Mouse (Mus musculus) limb, embryonic 15.5 days (tissue): ENCODE data around the gene Shisa4. TPM values are rescaled to one million over a fixed set of nuclear protein-coding genes. Genes with fewer than 3 reads are reported as not detected.

Source experiments
- ATAC-seq: fragments of 200-750 bp; cut with Nextera tagmentation; 2 replicates; pipeline ENCODE4 v1.8.0; 2017; ENCODE audit warnings: low read depth, moderate TSS enrichment; ENCODE audit not compliant: insufficient number of reproducible peaks, low FRiP score, low TSS enrichment
- H3K27ac ChIP-seq: fragments of 300-500 bp; sonication (generic); 2 replicates; pipeline ENCODE4 v1.5.1; 2015; ENCODE audit warnings: moderate library complexity, mild to moderate bottlenecking, inconsistent platforms
- H3K27me3 ChIP-seq: fragments of 300-500 bp; sonication (generic); 2 replicates; pipeline ENCODE4 v1.6.1; 2015; ENCODE audit warnings: inconsistent platforms
- H3K36me3 ChIP-seq: fragments of 300-500 bp; sonication (generic); 2 replicates; pipeline ENCODE4 v1.6.1; 2015; ENCODE audit warnings: inconsistent platforms
- H3K4me1 ChIP-seq: fragments of 300-500 bp; sonication (generic); 2 replicates; pipeline ENCODE4 v1.6.1; 2015; ENCODE audit warnings: inconsistent platforms
- H3K4me2 ChIP-seq: fragments of 300-500 bp; sonication (generic); 2 replicates; pipeline ENCODE4 v1.6.1; 2015; ENCODE audit warnings: mild to moderate bottlenecking, inconsistent platforms
- H3K4me3 ChIP-seq: fragments of 300-500 bp; sonication (generic); 2 replicates; pipeline ENCODE4 v1.5.1; 2015; ENCODE audit warnings: mild to moderate bottlenecking, inconsistent platforms
- H3K9ac ChIP-seq: fragments of 300-500 bp; sonication (generic); 2 replicates; pipeline ENCODE4 v1.6.1; 2015; ENCODE audit warnings: inconsistent platforms
- H3K9me3 ChIP-seq: fragments of 300-500 bp; sonication (generic); 2 replicates; pipeline ENCODE4 v1.6.1; 2016; ENCODE audit warnings: inconsistent platforms
- WGBS: fragments of 180-500 bp; shearing (Covaris S2); methylation state at CpG from one replicate; pipeline ENCODE4 v1.1.7; 2015; 5-methylcytosine and 5-hydroxymethylcytosine counted together
- polyA plus RNA-seq: library from polyadenylated mRNA; unstranded; fragments of >200 nt; fragmentation: Nextera tagmentation; extraction: Ambion mirVana; gene quantifications from 2 replicates; pipeline ENCODE4 v1.2.1, GENCODE M21; 2015

The Shisa4 gene
- polyA plus RNA-seq, 1 experiment from 2014 or later: 31.9 TPM

DNA sequence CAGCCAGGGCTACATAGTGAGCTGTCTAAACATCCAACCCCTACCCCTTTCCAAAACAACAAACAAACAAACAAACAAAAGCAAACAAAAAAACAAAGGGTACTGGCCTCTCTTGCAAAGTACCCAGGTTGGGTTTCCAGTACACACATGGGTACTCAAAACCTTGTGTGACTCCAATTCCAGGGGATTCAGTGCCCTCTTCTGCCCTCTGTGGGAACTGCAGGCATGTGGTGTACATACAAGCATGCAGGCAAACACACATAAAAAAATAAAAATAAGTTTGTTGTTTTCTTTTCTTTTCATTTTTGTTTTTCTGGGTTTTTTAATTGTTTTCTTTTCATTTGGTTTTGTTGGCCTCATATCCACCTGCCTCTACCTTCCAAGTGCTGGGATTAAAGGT lies 12.9 kb downstream of the Shisa4 start:
- no peak overlapping the region for H3K4me2 ChIP-seq
- no peaks in the 10 kb centered on the region for H3K36me3 ChIP-seq
- no peaks in the 10 kb centered on the region for H3K27me3 ChIP-seq
- H3K9ac ChIP-seq: no peak overlapping the region
- no peak overlapping the region for H3K4me3 ChIP-seq
- H3K9me3 ChIP-seq: no peaks in the 10 kb centered on the region
- no peak for ATAC-seq
- no peak overlapping the region for H3K27ac ChIP-seq
- no peaks in the 10 kb centered on the region for H3K4me1 ChIP-seq

DNA sequence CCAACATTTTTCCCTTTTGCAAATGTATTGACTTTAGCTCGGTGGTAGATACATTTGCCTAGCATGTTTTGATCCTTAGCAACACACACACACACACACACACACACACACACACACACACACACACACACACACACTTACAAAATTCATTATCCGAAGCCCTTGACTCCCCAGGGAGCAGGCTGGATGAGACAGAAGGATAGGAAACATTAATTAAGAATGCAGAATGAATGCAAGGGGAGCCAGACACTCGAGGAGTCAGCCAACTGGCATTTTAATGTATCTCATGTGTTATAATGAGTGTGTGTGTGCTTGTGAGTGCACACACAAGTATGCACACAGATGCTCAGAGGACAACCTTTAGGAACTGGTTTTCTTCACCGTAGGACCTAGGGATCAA lies 13.5 kb downstream of the Shisa4 start:
- Histone ChIP-seq H3K9me3 (no peaks in the 10 kb centered on the region), H3K9ac (no peak overlapping the region), H3K4me1 (no peaks in the 10 kb centered on the region), H3K27ac (no peak overlapping the region), H3K36me3 (no peaks in the 10 kb centered on the region), H3K27me3 (no peaks in the 10 kb centered on the region), H3K4me3 (no peak overlapping the region), H3K4me2 (no peak overlapping the region)
- WGBS: 77% methylated on average over 4 of the region's 4 CpGs
- ATAC-seq: no peak

DNA sequence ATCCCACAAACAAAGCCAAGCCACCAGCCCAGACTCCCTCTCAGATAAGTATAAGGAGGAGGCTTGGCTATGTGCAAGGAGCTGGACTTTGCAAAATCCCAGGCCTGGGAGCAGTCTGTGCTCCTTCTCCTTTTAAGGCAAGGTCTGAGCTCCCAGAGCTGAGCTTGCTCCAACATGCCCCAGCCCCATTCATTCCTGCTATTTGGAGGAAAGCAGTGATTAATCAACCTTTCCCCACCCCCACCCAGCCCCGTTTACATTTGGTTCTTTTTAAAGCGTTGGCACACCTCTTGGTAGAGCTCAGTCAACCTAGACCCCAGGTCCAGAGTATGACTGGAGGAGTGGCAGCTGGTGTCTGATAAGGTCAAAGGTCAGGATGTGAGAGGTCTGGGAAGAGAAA lies 16.0 kb downstream of the Shisa4 start:
- Histone ChIP-seq H3K9me3 (no peaks in the 10 kb centered on the region), H3K27me3 (no peaks in the 10 kb centered on the region), H3K4me2 (no peak overlapping the region), H3K27ac (no peak overlapping the region), H3K4me3 (no peak overlapping the region), H3K36me3 (no peaks in the 10 kb centered on the region), H3K4me1 (no peaks in the 10 kb centered on the region), H3K9ac (no peak overlapping the region)
- 17% methylated on average over 2 of the region's 2 CpGs for WGBS
- ATAC-seq: no peak

DNA sequence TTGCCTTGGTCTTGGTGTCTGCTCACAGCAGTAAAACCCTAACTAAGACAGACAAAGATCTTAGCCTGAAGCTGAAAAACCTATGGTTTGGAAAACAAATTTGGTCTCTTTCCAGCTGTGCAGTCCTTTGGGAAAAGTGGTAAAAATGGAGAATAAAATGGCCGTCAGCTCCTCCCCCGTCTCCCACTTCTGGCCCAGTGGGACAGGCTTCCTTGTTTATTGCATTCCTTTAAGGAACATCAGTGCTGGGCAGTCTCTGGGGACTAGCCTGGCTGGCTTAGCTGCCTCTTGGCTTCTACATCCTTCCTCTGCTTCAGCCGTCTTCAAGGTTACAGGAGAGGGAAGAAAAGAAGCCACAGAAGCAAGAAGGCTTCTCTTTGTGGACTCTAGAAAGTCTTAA lies 23.1 kb downstream of the Shisa4 start:
- Histone ChIP-seq H3K4me3 (no peak overlapping the region), H3K4me1 (no peaks in the 10 kb centered on the region), H3K36me3 (no peaks in the 10 kb centered on the region), H3K27ac (no peak overlapping the region), H3K4me2 (no peak overlapping the region), H3K27me3 (no peaks in the 10 kb centered on the region), H3K9me3 (no peaks in the 10 kb centered on the region), H3K9ac (no peak overlapping the region)
- 50% methylated on average over 3 of the region's 3 CpGs for WGBS
- no peak for ATAC-seq

DNA sequence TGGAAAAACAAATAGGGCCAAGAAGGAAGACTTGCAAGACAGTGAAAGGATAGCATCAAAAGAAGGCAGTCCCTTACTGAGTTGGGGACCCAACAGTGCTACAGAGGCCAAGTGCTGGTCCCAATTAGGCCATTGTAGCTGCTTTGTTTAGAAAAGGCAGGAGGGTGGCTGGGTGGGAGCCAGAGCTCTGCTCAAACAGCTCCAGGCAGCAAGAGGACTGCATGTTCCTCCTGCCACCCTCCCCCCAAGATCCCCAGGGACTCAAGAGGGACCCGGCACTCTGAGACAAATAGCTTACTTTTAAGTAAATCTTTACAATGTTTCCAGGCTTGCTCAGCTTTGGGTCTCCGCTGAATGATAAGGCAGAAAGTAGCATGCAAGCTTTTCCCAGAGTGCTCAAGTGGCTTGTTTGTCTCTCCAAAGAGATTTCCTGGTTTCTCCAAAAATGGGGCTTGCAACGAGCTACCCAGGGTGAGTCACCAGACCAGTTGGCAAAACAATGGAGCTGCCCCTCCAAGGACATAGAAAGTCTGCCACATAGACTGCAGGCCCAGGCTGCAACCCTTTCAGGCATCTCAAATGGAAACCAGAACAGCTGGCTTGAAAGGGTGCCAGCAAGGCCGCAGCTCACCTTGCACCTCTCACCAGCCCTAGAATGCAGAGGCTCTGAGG lies 27.4 kb downstream of the Shisa4 start:
- Histone ChIP-seq H3K27ac (no peak overlapping the region), H3K4me2 (no peak overlapping the region)
- ATAC-seq: no peak

DNA sequence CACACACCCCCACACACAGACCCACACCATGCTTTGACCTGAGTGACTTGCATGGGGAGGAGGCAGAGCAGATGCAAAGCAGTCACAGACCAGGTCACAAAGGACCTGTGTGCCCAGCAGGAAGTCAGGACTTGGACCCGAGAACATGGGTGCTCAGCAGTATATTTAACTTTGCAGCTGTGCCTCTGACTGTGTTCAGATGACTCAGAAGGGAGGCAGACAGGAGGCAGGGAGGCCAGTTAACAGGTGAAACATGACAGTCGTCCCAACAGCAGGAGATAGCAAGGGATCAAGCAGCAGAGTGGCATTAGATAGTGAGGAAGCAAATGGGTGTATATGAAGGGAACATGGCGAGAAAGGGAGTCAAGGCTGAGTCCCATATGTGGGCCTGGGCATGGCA lies 28.1 kb downstream of the Shisa4 start:
- ATAC-seq: no peak
- no peaks in the 10 kb centered on the region for H3K4me1 ChIP-seq
- H3K27me3 ChIP-seq: no peaks in the 10 kb centered on the region
- WGBS: 61% methylated on average over 3 of the region's 3 CpGs
- no peak overlapping the region for H3K9ac ChIP-seq
- no peaks in the 10 kb centered on the region for H3K9me3 ChIP-seq
- H3K27ac ChIP-seq: no peak overlapping the region
- no peaks in the 10 kb centered on the region for H3K36me3 ChIP-seq
- H3K4me3 ChIP-seq: no peak overlapping the region
- no peak overlapping the region for H3K4me2 ChIP-seq

More for the DNA sequence above, 27.4 kb downstream of the Shisa4 start:
- no peak overlapping the region for H3K4me3 ChIP-seq
- WGBS: 49% methylated on average over 4 of the region's 4 CpGs
- H3K9ac ChIP-seq: no peak overlapping the region
- H3K9me3 ChIP-seq: no peaks in the 10 kb centered on the region
- H3K36me3 ChIP-seq: no peaks in the 10 kb centered on the region
- no peaks in the 10 kb centered on the region for H3K27me3 ChIP-seq
- H3K4me1 ChIP-seq: no peaks in the 10 kb centered on the region

DNA sequence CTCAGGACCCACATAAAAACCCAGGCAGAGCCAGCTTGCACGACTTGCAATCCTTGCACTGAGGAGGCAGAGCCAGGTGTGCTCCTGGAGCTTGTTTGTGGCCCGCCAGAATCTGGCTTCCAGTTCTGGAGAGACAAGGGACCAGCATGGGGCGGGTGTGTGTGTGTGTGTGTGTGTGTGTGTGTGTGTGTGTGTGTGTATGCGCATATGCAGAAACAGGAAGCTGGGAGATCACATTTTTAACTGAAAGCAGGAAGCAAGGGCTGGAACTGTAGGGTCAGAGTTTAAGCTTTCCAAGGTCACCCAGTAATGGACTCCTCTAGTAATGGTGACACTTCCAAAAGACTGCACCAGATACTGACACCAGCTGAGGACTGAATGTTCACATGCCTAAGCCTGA lies 31.0 kb downstream of the Shisa4 start:
- H3K4me3 ChIP-seq: no peak overlapping the region
- ATAC-seq: no peak
- H3K27ac ChIP-seq: no peak overlapping the region
- H3K9ac ChIP-seq: no peak overlapping the region
- H3K27me3 ChIP-seq: no peaks in the 10 kb centered on the region
- no peaks in the 10 kb centered on the region for H3K36me3 ChIP-seq
- no peaks in the 10 kb centered on the region for H3K9me3 ChIP-seq
- no peaks in the 10 kb centered on the region for H3K4me1 ChIP-seq
- WGBS: 59% methylated on average over 4 of the region's 4 CpGs
- no peak overlapping the region for H3K4me2 ChIP-seq

DNA sequence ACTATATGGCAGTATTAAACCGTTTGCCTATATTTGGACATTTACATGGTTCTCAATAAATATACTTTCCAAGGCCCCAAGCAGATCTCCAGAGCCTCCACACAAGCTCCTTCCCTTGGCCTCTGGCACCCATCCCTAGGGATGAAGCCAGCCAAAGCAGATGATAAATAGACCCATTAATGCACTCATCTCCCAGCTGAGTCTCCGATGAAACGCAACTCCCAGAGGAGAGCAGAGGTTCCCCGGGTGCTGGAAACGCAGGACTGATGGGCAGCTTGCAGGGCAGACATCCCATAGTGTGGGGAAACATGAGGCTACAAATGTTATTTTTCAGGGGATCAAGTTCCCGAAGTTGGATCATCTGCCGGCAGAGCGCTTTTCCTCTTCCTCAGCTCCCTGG lies 33.1 kb downstream of the Shisa4 start:
- Histone ChIP-seq H3K4me1 (no peaks in the 10 kb centered on the region), H3K36me3 (no peaks in the 10 kb centered on the region), H3K9me3 (no peaks in the 10 kb centered on the region), H3K27ac (no peak overlapping the region), H3K4me2 (no peak overlapping the region), H3K27me3 (no peaks in the 10 kb centered on the region), H3K9ac (no peak overlapping the region), H3K4me3 (no peak overlapping the region)
- ATAC-seq: no peak
- 78% methylated on average over 8 of the region's 8 CpGs for WGBS

DNA sequence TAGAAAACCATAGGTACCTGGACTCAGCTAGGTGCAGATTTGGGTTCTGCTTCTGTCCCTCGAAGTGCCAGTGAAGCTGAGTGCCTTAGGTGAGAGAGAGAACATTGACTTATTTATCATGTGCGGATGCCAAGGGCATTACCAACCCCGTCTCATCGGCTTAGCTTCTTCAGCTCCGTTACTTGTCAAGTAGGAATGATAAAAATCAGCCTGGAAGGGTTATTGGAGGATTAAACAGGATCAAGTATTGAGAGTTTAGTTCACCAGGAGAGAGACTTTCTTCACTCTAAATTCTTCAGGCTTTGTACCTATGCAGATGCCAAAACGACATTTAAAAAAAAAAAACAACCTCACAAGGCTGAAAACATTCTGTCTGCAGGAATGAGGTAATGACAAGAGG lies 44.5 kb downstream of the Shisa4 start:
- no peak overlapping the region for H3K4me2 ChIP-seq
- no peak overlapping the region for H3K27ac ChIP-seq
- 67% methylated on average over 6 of the region's 6 CpGs for WGBS
- no peaks in the 10 kb centered on the region for H3K36me3 ChIP-seq
- H3K4me3 ChIP-seq: no peak overlapping the region
- H3K4me1 ChIP-seq: no peaks in the 10 kb centered on the region
- H3K9me3 ChIP-seq: no peaks in the 10 kb centered on the region
- no peak for ATAC-seq
- H3K9ac ChIP-seq: no peak overlapping the region
- no peaks in the 10 kb centered on the region for H3K27me3 ChIP-seq

DNA sequence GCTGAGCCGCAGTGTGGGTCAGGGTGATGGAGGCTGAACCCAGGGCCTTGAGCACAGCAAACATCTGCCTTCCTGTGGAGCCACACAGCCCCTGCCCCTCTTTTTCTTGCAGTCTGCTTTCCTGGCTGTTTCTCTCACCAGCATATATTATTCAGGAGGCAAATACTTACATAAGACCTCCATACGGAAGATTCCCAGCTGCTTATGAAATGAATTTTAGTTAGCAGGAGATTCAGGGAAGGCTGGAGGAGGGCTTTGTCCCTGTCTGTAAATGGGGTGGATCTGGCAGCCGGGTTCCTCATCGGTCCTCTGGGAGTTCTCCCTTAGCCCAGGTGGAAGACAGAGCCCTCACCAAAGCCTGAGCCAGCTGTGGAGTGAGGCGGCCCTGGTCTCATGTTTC lies 46.7 kb downstream of the Shisa4 start:
- peaks cover 12% of the 10 kb centered on the region for H3K4me1 ChIP-seq
- no peaks in the 10 kb centered on the region for H3K36me3 ChIP-seq
- H3K9ac ChIP-seq: no peak overlapping the region
- H3K9me3 ChIP-seq: no peaks in the 10 kb centered on the region
- H3K4me2 ChIP-seq: no peak overlapping the region
- no peak for ATAC-seq
- H3K27me3 ChIP-seq: no peaks in the 10 kb centered on the region
- WGBS: 56% methylated on average over 5 of the region's 5 CpGs
- H3K4me3 ChIP-seq: no peak overlapping the region
- H3K27ac ChIP-seq: no peak overlapping the region

DNA sequence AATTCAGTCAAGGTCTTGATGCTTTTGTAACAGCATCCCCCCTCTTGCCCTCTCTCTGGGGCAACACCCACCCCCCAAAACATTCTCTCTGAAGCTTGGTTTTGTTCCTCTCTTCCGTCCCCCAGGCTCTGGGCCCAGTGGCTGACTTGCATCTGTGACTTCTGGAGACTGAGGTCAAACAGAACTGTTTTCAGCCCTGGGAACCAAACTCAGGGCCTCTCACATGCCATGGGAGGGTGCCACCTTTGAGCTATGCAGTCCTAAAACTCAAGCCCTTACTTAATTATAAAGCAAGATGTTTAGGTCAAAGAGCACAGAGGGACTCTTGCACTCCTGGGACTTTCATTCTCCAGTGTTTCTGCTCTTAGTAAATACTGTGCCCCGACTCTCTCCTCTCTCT lies 49.1 kb downstream of the Shisa4 start:
- Histone ChIP-seq H3K4me2 (no peak overlapping the region), H3K4me1 (peaks cover 12% of the 10 kb centered on the region), H3K9ac (no peak overlapping the region), H3K36me3 (no peaks in the 10 kb centered on the region), H3K9me3 (no peaks in the 10 kb centered on the region), H3K4me3 (no peak overlapping the region), H3K27me3 (no peaks in the 10 kb centered on the region), H3K27ac (no peak overlapping the region)
- 73% methylated on average over 2 of the region's 2 CpGs for WGBS
- no peak for ATAC-seq

DNA sequence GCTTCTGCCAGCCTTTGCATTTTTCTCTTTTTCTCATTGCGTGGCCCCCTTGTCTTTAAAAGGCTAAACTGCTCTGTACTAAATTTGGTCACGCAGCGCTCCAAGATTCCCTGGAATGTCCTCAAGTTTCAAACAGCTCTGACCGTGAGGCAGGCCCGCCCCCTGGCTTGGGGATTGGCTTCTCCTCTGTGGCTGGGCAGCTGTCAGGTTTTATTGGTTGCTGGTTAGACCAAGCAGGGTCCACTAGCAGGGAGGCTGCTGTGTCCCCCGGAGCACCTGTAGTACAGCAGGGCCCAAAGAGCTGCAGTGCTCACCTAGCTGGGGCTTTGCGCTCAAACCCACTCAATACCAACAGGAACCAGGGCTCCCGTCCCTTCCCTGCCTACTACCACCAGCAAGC lies 50.5 kb downstream of the Shisa4 start, which contains the start of gene Lmod1:
Gene Lmod1 (plus strand): TSS at position 237 of the 400 bp plus-strand sequence.
- peak; percentile 61; the same call in 1 of the 2 replicates for ATAC-seq

DNA sequence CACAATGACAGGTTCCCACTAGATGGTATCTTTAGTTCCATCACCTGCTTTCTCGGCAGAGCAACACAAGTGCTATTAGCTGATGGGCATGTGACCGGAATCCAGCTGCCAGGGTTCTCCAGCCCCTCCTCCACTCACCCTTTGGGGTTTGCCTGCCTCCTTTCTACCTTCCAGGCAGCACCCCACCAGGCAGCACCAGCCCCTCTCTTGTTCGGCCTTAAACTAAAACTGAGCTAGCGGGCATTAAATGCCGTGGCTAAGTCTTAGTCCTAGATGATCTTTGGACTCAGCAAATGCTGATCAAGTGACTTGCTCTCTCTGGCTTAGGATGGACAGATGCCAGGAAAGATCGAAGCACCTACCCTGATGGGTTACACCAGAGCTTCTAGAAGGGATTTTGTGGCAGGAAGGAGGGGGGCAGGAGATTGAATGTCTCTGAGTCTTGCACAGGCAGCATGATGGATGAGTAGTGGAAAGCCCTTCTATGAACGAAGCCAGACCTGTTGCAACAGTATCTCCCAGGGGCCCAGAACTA lies 51.6 kb downstream of the Shisa4 start:
- Histone ChIP-seq H3K27me3 (no peaks in the 10 kb centered on the region), H3K9me3 (no peaks in the 10 kb centered on the region), H3K4me2 (no peak overlapping the region), H3K4me1 (peaks cover 12% of the 10 kb centered on the region), H3K9ac (no peak overlapping the region), H3K27ac (no peak overlapping the region), H3K36me3 (no peaks in the 10 kb centered on the region), H3K4me3 (no peak overlapping the region)
- 69% methylated on average over 7 of the region's 7 CpGs for WGBS
- ATAC-seq: no peak

More for the DNA sequence above, 50.5 kb downstream of the Shisa4 start, which contains the start of gene Lmod1:
- 12% methylated on average over 8 of the region's 8 CpGs for WGBS
- H3K36me3 ChIP-seq: no peaks in the 10 kb centered on the region
- H3K9me3 ChIP-seq: no peaks in the 10 kb centered on the region
- H3K9ac ChIP-seq: no peak within 1 kb of the TSS
- no peak within 1 kb of the TSS; the same call in 1 of the 2 replicates for H3K27ac ChIP-seq
- H3K4me3 ChIP-seq: no peak within 1 kb of the TSS
- H3K4me2 ChIP-seq: peak within 1 kb of the TSS; percentile 32
- H3K4me1 ChIP-seq: peaks cover 12% of the 10 kb centered on the region
- H3K27me3 ChIP-seq: no peaks in the 10 kb centered on the region
